Mouse (Mus musculus) heart, adult 10 weeks (tissue): Measurements from ENCODE around the gene Gm28551. TPM values are rescaled to one million over a fixed set of nuclear protein-coding genes. Genes with fewer than 3 reads are reported as not detected.

Experiments used
- polyA plus RNA-seq: library from polyadenylated mRNA; stranded (reverse); fragments of 350-450 nt; fragmentation: Illumina TruSeq; extraction: RNeasy Lipid Tissue Mini Kit (QIAGEN cat#74804); gene quantifications from one replicate; pipeline ENCODE4 v1.2.3, GENCODE M21; 2014; ENCODE audit warnings: low read depth, low replicate concordance

Gene Gm28551
- polyA plus RNA-seq: not detected

GRCm38 (mm10) chr1:53352327-53353261, at the start of gene Gm28551, which contains the start of the genes Asdurf and Asnsd1:
Gene Gm28551, minus strand, starts transcription at chr1:53352667.
Gene Asdurf, minus strand, starts transcription at chr1:53352619.
Gene Asnsd1, minus strand, starts transcription at chr1:53352752.

GRCm38 (mm10) chr1:53312989-53313967, 39.2 kb downstream of the Gm28551 start, which contains the start of gene Osgepl1:
Gene Osgepl1, plus strand, starts transcription at chr1:53313624.

DNA sequence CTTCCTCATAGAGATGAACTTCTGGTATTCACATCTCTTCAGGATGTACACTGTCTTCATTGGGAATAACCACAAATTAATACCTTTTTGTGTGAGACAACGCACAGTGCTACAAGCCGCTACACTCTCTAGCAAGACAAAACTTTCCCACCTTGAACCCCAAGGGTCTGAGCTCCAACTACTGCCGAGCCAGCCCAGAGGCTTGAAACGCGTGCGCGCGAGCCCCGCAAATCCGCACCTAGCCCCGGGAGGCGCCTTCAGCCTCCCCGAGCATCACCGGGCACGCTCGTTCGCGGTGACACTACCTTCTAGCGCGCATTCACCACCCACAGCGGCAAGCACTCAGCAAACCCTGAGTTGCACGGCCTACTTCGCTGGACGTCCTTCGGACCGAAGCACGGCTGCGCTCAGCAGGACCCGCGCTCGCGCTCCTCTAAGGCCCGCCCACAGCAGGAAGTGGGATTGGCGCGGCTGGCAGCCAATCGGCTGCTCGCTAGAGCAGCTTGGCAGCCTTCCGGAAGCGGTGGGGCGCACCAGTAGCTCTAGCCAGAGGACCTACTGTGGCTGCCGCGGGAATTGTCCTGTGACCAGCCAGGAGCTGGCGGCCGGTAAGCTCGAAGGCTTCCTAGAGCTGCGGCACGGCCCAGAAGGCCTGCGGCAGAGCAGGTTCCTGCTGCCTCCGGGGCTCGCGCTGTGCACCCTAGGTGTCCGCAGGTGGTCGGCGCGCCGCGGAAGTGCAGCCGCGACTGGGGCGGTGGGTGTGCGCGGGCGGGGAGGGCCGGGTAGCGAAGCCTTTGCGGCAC, 55.7 kb downstream of the Gm28551 start, which contains the start of the genes Pms1, Ormdl1 and Gm28778:
Gene Pms1 (minus strand): TSS at position 438 of the 803 bp plus-strand sequence.
Gene Ormdl1 (plus strand): TSS at position 515 of the 803 bp plus-strand sequence.
Gene Gm28778 (plus strand): TSS at position 531 of the 803 bp plus-strand sequence.

Other genes with a start within 250 kb of the Gm28551 start
- gene 1700019A02Rik, start 165.0 kb downstream of the Gm28551 start, polyA plus RNA-seq: not detected
- gene Pms1, start 55.6 kb downstream of the Gm28551 start, polyA plus RNA-seq: 3.5 TPM
- gene Ormdl1, start 55.6 kb downstream of the Gm28551 start, polyA plus RNA-seq: 16.7 TPM
- gene Gm28778, start 55.6 kb downstream of the Gm28551 start, polyA plus RNA-seq: not detected
- gene Osgepl1, start 39.0 kb downstream of the Gm28551 start, polyA plus RNA-seq: 78.7 TPM
- gene Asdurf, start within 50 bp of the Gm28551 start, polyA plus RNA-seq: not detected
- gene Asnsd1, start 85 bp upstream of the Gm28551 start, polyA plus RNA-seq: 83.3 TPM